Mouse (Mus musculus) layer of hippocampus, postnatal 10 days (tissue): ENCODE measurements around the gene Rhno1. TPM values are rescaled to one million over a fixed set of nuclear protein-coding genes. Genes with fewer than 3 reads are reported as not detected.

Experiments
- DNase-seq, 2 experiments: peaks; one replicate each; pipeline ENCODE4 v3.0.0; 2021; ENCODE audit warnings: low spot score in 2 of 2
- total RNA-seq, 2 experiments: library from RNA; stranded (reverse); gene quantifications; 2 replicates each; pipeline ENCODE4 v1.2.3; 2021

The Rhno1 gene
- total RNA-seq, 2 experiments from 2014 or later: 21.8 to 22.6 TPM

- DNase-seq: no peak
These were observed 505 bp upstream of the Rhno1 start for GRCm38 (mm10) chr6:128363007-128363825.

GRCm38 (mm10) chr6:128361901-128362300 lies 810 bp downstream of the Rhno1 start:
- no peak for DNase-seq

DNA sequence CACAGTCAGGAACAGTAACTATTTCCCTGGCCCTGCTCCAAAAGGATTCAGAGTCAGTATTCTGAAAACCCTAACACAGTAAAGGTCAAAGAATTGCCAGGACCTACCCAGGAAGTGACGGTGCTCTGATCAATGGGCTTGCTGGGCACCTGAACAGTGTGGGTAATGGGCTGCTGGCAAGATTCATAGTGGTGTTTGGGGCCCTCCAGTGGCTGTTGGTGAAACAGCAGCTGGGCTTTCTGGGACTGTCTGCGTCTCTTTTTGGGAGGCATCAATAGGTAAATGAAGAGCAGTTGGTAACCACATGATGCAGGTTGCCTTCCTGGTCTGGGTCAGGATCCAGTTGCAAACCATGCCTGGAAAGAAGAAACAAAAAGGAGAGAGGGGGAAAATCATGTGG lies 3.7 kb downstream of the Rhno1 start:
- peak; percentile 84 to 85 for DNase-seq

GRCm38 (mm10) chr6:128355726-128356416 lies 6.8 kb downstream of the Rhno1 start, which contains the start of gene Tulp3:
Tulp3 (minus strand) TSS chr6:128355851.
- peak; percentile 99 for DNase-seq

DNA sequence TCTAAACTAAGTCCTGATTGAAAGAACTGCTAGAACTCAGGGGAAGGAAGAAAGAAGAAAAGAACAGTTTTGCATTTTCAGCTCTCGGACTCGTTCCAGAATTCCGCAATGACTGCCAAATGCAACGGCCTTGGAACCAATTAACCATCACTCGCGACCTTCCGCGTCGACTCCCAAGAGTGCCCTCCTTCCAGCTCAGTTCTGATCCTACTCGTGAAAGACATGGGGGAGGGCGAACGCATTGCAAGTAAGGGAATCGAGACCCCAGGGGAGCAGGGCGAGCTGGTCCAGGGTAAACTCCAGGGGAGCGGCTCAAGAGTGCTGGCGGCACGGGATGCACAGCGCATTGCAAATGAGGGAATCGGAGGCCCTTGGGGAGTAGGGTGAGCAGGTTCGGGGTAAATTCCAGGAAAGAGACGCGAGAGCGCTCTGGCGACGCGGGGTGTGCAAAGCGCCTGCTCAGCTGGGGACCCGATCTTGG lies 7.5 kb downstream of the Rhno1 start:
- DNase-seq: peak; percentile 68 to 75

- DNase-seq: no peak
These were observed 8.6 kb downstream of the Rhno1 start for GRCm38 (mm10) chr6:128354140-128354539.

DNA sequence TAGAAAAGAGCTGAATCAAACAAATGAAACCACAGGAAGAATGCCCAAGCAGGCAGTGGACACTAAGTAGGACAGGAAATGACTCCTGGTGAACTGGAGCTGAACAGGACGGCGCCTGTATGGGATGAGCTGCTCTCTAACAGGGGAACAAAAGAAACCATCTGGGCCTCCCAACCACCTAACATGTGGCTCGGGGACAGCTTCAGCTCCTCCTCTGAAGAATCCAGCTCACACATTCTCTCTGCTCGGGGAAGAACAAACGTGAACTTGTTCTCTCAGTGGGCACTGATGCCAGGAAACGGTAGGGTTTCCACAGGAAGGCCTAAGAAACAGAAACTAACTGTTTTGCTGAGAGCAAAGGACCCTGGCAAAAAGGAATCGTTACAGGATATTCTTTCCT lies 13.0 kb downstream of the Rhno1 start:
- peak; percentile 49 to 61 for DNase-seq

- DNase-seq: no peak
These were observed 15.9 kb downstream of the Rhno1 start for GRCm38 (mm10) chr6:128346782-128347181.

DNA sequence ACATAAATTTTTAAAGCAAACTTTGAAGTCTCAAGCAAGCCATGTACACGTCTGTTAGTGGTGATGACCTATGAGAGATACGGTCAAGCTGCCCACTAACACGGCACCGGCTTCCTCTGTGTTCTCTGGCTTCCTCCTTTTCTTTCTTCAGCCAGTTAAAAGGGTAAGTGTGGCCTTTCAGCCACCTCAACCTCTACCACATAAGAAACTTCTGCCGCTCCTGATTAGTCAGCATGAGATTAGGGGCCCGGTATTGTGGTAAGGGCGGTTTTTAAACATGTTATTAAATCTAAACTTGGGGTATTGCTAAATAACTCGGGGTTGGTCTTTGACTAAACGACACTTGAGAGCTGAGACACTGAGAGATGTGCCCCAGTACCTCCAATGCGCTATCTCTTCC lies 17.1 kb downstream of the Rhno1 start:
- DNase-seq: no peak

DNA sequence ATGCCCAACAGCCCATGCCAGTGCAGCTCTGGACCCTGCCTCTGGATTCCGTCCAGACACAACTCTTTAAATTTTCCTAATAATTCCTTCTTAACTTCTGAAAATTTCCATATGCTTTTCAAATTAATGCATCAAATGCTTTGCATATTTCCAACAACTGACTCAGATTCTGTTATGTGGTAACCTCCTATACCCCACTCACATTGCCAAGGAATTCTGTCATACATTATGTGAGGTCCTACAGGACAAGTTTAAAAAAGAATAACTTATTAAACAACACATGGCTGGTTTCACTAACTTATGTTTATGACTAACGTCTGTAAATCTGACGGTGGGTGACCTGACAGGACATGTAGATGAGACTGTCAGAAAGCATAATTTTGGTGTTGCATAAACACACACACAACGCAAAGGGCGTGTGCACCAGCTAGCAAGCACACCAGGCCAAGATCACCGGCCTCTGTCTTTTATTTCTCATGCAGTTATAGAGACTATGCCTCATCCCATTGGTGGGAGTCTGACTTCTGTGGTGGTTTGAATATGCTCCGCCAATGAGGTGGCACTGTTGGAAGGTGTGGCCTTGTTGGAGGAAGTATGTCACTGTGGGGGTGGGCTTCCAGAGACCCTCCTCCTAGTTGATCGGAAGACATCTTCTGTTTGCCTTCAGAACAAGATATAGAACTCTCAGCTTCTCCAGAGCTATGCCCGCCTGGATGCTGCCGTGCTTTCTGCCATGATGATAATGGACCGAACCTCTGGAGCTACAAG lies 20.6 kb downstream of the Rhno1 start:
- DNase-seq: no peak

DNA sequence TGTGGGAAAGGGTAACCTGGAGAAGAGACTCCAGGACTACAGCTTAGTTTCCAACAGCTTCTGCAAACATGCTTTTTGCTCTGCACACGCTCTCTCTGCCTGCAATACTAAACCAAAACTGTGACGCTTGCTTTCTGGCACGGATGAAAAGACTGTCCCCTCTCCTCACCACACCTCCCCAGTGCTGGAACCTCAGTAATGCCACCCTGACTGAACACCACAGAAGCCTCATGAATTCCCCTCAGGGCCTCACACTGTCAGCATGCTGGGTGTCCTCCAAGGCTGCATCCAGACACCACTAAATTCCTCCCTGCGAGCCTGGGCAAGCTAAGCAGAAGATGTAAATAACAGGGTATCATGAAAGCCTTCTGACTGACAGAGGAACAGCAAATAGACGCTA lies 23.8 kb downstream of the Rhno1 start:
- no peak for DNase-seq

DNA sequence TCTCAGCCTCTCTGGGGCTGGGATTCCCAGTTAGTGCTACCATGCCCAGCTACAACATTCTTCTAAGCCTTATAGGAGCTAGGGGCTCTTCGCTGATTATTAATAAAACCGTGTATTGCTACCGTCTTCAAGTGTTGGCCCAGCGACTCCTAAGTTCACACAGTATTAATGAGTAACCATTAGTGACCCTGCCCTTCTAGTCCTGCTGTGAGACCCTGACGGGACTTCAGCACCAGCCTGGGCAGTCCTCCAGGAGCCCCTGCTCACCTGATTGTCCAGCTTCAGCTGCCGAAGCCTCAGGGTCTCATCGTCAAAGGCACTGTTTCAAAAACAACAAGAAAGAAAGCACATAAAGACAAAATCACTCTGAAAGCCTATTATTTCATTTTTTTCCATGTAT lies 25.2 kb downstream of the Rhno1 start:
- no peak for DNase-seq

DNA sequence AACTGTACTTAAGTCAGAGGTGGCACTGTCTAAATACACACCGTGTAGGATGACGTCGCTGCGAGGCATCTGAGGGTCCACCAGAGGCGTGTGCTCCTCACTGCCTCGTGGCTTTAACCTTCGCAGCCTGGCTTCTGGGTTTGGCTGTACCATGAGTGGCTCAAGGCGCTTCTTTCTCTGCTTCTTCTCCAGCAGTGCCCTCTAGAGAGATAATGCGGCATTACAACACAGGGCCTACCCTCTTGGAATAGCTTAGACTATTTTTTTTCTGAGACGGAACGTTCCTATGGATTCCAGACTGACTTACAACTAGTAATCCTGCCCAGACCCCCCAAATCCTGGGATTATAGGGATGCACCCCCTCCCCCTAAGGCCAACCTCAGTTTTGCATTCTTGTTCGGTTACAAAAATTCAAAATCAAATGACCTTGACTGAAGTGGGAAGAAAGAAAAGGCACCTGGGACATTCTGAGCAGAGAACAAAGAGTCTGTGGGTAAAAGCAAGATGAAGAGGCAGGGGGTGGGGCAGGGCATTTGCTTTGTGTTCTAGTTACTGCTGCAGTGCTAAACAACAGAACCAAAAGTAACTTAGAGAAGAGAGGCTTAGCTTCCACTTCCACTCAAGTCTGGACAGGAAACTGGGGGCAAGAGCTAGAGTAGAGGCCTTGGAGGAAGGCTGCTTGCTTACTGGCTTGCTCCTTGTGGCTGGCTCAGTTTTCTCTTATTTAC lies 28.1 kb downstream of the Rhno1 start:
- peak; percentile 79 to 83 for DNase-seq

DNA sequence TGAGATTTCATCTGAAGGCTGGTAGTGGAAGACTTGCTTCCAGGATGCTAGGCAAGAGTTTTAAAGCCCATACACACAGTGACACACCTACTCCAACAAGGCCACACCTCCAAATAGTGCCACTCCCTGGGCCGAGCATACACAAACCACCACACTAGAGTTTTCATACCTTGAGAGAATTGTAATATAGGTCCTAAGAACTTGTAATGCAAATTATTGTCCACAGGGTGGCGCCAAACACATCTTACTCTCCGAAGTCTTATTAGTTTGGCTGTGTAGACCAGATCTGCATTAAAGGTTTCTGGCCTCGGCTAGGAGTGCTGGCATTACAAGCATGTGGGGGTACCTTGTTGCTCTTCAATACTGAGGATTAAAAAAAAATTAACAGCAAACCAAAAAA lies 44.4 kb downstream of the Rhno1 start:
- peak; percentile 57 to 65 for DNase-seq

GRCm38 (mm10) chr6:128315597-128315996 lies 47.1 kb downstream of the Rhno1 start:
- no peak for DNase-seq

DNA sequence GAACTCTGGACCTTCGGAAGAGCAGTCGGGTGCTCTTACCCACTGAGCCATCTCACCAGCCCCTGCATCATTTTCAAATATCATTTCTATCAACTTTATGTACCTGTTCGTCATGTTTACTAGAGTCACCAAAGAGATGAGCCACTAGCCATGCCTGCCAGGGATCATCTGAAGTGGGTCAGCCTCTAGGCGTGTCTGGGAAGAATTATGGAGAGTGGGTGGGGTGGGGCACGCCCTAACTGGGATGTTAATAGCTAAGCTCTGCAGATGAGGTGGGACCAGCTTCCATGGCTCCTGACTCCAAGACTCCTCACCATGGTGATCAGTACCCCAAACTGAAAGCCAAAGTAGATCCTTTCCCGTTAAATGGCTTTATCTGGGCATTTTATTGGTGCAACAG lies 47.9 kb downstream of the Rhno1 start:
- no peak for DNase-seq

DNA sequence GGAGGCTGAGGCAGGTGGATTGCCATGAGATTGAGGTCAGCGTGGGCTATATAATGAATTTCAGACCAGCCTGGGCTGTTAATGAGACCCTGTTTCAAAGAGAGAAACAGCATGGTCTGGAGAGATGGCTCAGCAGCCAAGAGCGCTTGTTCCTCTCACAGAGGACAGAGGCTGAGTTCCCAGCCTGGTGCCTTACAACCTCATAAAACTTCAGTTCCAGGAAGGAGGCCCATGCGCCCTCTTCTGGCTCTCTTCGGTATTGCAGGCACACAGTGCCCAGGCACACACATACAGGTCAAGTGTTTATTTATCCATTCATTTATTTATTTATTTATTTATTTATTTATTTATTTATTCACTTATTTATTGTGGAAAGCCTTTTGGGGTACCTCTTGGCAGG lies 54.4 kb downstream of the Rhno1 start:
- peak; percentile 61 to 67 for DNase-seq
